Mouse (Mus musculus): ENCODE measurements at regions not wholly inside any gene's neighbourhood (a gene's known extent, or its start where the extent isn't known, plus 50 kb on each side); places are given as distances from the start of the nearest gene placed in this dataset.

DNA sequence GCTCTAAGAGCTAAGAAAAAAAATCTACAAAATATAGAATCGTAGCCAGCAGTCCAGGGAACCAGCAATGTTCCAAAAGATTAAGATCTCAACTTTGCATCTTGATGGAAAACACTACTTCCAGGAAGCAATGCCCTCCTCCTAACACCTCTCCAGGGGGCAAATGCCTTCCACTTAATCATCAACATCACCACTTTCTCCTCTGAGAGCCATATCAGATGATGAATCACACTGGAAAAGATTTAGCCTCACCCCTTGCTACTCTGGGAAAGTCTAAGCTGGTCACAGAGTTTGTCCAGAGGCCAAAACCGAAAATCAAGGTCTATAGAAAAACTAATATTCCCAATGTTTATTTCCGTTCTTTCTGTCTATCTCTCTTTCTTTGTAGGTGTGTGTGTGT lies 2695.6 kb upstream of the Gm7489 start:
- TF ChIP-seq CTCF (IDR thresholded peaks at IDR 0.05; ENCODE audit: low read depth, low read length) (no peak), GATA1 (IDR thresholded peaks at IDR 0.05; ENCODE audit: borderline replicate concordance, low read length) (no peak), POLR2AphosphoS5 (IDR thresholded peaks at IDR 0.05; ENCODE audit: insufficient replicate concordance, low read depth, low read length) (no peak), GATA2 (IDR thresholded peaks at IDR 0.05; ENCODE audit: borderline replicate concordance, low read depth, low read length) (no peak), TAL1 (conservative IDR thresholded peaks at IDR 0.05; ENCODE audit: low read depth, low read length) (no peak)
